Mouse (Mus musculus) liver, embryonic 15.5 days (tissue): ENCODE measurements around the gene Ap5s1. TPM values are rescaled to one million over a fixed set of nuclear protein-coding genes. Genes with fewer than 3 reads are reported as not detected.
A peak's percentile ranks its signal among the peaks of the same experiment; 100 is the strongest.
"Not testable (repeated sequence)": the region's sequence is repeated elsewhere in the genome, so short reads cannot be mapped to it uniquely, and the experiment has no call there.

Experiments used
- ATAC-seq: fragments of 200-750 bp; cut with Nextera tagmentation; 2 replicates; pipeline ENCODE4 v1.8.0; 2017; ENCODE audit warnings: moderate number of reproducible peaks, mild to moderate bottlenecking, moderate library complexity; ENCODE audit not compliant: insufficient read depth
- H3K27ac ChIP-seq: fragments of 300-500 bp; sonication (generic); replicated peaks from 2 replicates; pipeline ENCODE4 v1.5.1; 2015; ENCODE audit warnings: mild to moderate bottlenecking, inconsistent platforms
- H3K27me3 ChIP-seq: fragments of 300-500 bp; sonication (generic); 2 replicates; pipeline ENCODE4 v1.6.1; 2015; ENCODE audit warnings: mild to moderate bottlenecking, inconsistent platforms
- H3K36me3 ChIP-seq: fragments of 300-500 bp; sonication (generic); replicated peaks from 2 replicates; pipeline ENCODE4 v1.6.1; 2015; ENCODE audit warnings: moderate library complexity, mild to moderate bottlenecking, inconsistent platforms
- H3K4me1 ChIP-seq: fragments of 300-500 bp; sonication (generic); replicated peaks from 2 replicates; pipeline ENCODE4 v1.6.1; 2015; ENCODE audit warnings: inconsistent platforms
- H3K4me2 ChIP-seq: fragments of 300-500 bp; sonication (generic); 2 replicates; pipeline ENCODE4 v1.6.1; 2015; ENCODE audit warnings: moderate library complexity, mild to moderate bottlenecking, inconsistent platforms
- H3K4me3 ChIP-seq: fragments of 300-500 bp; sonication (generic); replicated peaks from 2 replicates; pipeline ENCODE4 v1.5.1; 2015; ENCODE audit warnings: mild to moderate bottlenecking, inconsistent platforms
- H3K9ac ChIP-seq: fragments of 300-500 bp; sonication (generic); 2 replicates; pipeline ENCODE4 v1.6.1; 2015; ENCODE audit warnings: moderate library complexity, mild to moderate bottlenecking, inconsistent platforms
- H3K9me3 ChIP-seq: fragments of 300-500 bp; sonication (generic); replicated peaks from 2 replicates; pipeline ENCODE4 v1.6.1; 2016; ENCODE audit warnings: inconsistent platforms
- WGBS: fragments of 180-500 bp; shearing (Covaris S2); methylation state at CpG from one replicate; pipeline ENCODE4 v1.1.7; 2015; ENCODE audit warnings: mixed read lengths; ENCODE audit not compliant: insufficient replicate concordance; 5-methylcytosine and 5-hydroxymethylcytosine counted together
- polyA plus RNA-seq: library from polyadenylated mRNA; unstranded; fragments of >200 nt; fragmentation: Nextera tagmentation; extraction: Ambion mirVana; gene quantifications from 2 replicates; pipeline ENCODE4 v1.2.1, GENCODE M21; 2015

Ap5s1 gene
- polyA plus RNA-seq, 1 experiment from 2014 or later: 16.6 TPM

DNA sequence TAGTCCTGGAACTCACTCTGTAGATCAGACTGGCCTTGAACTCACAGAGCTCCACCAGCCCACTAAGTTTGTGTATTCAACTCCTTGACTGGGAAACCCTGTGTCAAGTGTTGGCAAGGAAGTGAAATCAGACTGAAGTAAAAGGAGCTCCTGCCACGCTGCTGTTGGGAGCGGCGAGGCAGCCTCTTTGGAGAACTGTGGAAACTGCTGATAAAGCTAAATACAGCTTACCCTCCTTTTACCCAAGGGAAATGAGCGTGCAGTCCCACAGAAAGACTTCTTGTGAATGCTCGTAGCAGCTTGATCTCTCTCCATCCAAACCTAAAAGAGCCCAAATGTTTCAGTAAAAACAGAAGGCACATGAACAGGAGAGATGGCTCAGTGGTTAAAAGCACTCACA, 15.7 kb downstream of the Ap5s1 start:
- Histone ChIP-seq H3K36me3 (no peaks in the 10 kb centered on the region), H3K4me2 (peak overlapping the region; percentile 51), H3K27me3 (no peaks in the 10 kb centered on the region), H3K27ac (peak overlapping the region; percentile 96), H3K9me3 (no peaks in the 10 kb centered on the region), H3K9ac (peak overlapping the region; percentile 37), H3K4me1 (peaks cover 79% of the 10 kb centered on the region), H3K4me3 (no peak overlapping the region; the same call in 1 of the 2 replicates)
- 7% methylated on average over 5 of the region's 5 CpGs for WGBS
- ATAC-seq: peak; percentile 34

DNA sequence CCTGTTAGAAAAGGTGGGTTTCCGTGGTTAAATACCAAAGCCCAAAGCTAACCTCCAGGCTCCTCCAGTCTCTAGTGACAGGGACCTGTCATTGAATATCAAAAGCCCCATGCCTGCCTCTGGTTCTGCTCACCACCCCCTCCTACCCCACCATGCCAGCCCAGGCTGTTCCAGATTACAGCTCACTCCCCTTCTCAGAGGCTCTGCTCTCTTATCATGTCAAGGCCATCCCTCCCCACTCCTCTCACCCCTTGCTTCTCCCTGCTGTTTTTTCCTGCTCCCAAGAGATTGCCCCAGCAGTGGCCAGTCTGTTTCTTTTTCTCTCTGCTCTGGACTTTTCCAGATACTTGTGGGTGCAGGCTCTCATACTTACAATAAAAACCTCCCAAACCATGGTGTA, 16.7 kb downstream of the Ap5s1 start:
- H3K9me3 ChIP-seq: no peaks in the 10 kb centered on the region
- peak overlapping the region; percentile 37 for H3K9ac ChIP-seq
- H3K36me3 ChIP-seq: no peaks in the 10 kb centered on the region
- H3K4me2 ChIP-seq: peak overlapping the region; percentile 51
- H3K27me3 ChIP-seq: no peaks in the 10 kb centered on the region
- H3K27ac ChIP-seq: peak overlapping the region; percentile 96
- peak; percentile 99 for ATAC-seq
- peaks cover 82% of the 10 kb centered on the region for H3K4me1 ChIP-seq
- H3K4me3 ChIP-seq: 0 out of 2 replicates have a peak overlapping the region, but pooled peaks have one; percentile 5
- 30% methylated on average over 1 of the region's 1 CpGs for WGBS

DNA sequence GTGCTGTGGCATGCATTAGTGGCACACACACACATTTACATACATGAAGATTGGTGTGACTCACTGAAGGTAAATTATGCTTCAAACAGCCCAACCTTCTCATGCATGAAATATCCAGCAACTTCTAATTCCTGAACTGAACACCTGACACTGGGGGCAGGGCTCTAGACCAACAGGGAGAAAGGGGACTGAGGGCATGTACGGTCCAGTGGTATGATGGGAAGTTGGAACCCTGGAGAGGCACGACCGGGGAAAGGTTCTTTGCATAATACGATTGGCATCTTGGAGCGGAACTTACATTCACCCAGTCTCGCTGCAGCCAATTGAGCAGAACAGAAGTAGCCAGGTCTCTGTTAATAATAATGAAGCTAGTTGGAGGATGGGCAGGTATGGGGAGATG, 18.3 kb downstream of the Ap5s1 start:
- Histone ChIP-seq H3K4me2 (no peak overlapping the region), H3K27me3 (0 out of 2 replicates have a peak, but pooled peaks cover 6% of the 10 kb centered on the region), H3K4me1 (peaks cover 77% of the 10 kb centered on the region), H3K9ac (no peak overlapping the region), H3K27ac (peak overlapping the region; percentile 96), H3K36me3 (no peaks in the 10 kb centered on the region), H3K9me3 (no peaks in the 10 kb centered on the region), H3K4me3 (no peak overlapping the region)
- 90% methylated on average over 6 of the region's 6 CpGs for WGBS
- ATAC-seq: no peak

DNA sequence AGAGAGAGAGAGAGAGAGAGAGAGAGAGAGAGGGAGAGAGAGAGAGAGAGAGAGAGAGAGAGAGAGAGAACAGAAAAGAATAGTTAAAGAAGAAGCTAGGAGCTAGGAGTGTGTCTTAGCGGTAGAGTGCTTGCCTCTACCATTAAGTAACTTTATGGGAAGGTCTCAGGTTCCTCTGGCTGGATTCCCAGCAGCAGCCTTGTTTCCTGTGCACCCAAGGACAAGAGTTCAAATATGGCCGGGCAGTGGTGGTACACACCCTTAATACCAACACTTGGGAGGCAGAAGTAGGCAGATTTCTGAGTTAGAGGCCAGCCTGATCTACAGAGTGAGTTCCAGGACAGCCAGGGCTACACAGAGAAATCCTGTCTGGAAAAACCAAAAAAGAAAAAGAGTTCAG, 19.8 kb downstream of the Ap5s1 start:
- 67% methylated on average over 2 of the region's 2 CpGs for WGBS
- Histone ChIP-seq H3K4me1 (peaks cover 69% of the 10 kb centered on the region), H3K27ac (peak overlapping the region; percentile 24; the same call in 1 of the 2 replicates)

DNA sequence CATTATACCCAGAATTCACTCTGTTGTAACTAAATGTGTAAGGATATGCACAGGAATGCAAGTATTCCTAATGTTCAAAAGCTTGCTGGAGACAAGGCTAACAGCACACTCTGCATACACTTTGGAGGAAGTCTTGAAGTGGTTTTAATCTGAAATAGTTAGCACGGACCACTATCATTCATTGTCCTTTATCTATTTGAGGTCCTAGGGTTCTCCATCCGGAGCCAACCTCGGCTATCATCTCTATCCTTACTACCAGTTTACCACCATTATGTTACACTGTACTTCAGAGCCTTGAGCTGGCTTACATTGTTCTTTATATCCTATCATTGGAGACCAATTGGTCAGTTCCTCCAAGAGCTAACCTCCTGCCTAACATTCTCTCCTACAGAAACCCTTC, 20.4 kb downstream of the Ap5s1 start:
- Histone ChIP-seq H3K36me3 (no peaks in the 10 kb centered on the region), H3K27ac (peak overlapping the region; percentile 24; the same call in 1 of the 2 replicates), H3K4me3 (no peak overlapping the region), H3K9ac (no peak overlapping the region), H3K9me3 (no peaks in the 10 kb centered on the region), H3K27me3 (0 out of 2 replicates have a peak, but pooled peaks cover 6% of the 10 kb centered on the region), H3K4me2 (no peak overlapping the region), H3K4me1 (peaks cover 69% of the 10 kb centered on the region)
- ATAC-seq: no peak
- 50% methylated on average over 3 of the region's 3 CpGs for WGBS

More for the DNA sequence above, 19.8 kb downstream of the Ap5s1 start:
- ATAC-seq, H3K36me3 ChIP-seq, H3K9ac ChIP-seq, H3K4me2 ChIP-seq, H3K27me3 ChIP-seq, H3K9me3 ChIP-seq, H3K4me3 ChIP-seq: not testable (repeated sequence)

DNA sequence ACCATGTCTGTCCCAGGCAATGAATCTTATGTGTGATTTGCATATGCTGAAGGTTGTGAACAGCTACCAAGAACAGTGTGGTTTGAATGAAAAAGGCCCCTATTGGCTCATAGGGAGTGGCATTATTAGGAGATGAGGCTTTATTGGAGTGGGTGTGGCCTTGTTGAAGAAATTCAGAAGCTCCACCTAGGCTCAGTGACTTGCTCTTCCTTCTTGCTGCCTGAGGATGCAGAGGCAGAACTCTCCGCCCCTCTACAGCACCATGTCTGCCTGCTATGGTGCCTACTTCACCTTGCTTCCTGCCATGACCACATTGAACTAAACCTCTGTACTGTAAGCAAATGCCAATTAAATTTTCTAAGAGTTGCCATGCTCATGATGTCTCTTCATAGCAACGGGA, 25.7 kb downstream of the Ap5s1 start:
- Histone ChIP-seq H3K36me3 (peaks cover 21% of the 10 kb centered on the region), H3K4me3 (no peak overlapping the region), H3K9ac (0 out of 2 replicates have a peak overlapping the region, but pooled peaks have one; percentile 57), H3K4me1 (peaks cover 60% of the 10 kb centered on the region), H3K9me3 (no peaks in the 10 kb centered on the region), H3K27ac (peak overlapping the region; percentile 87), H3K27me3 (0 out of 2 replicates have a peak, but pooled peaks cover 6% of the 10 kb centered on the region), H3K4me2 (peak overlapping the region; percentile 85)
- WGBS: 52% methylated on average over 2 of the region's 2 CpGs
- ATAC-seq: peak; percentile 56

DNA sequence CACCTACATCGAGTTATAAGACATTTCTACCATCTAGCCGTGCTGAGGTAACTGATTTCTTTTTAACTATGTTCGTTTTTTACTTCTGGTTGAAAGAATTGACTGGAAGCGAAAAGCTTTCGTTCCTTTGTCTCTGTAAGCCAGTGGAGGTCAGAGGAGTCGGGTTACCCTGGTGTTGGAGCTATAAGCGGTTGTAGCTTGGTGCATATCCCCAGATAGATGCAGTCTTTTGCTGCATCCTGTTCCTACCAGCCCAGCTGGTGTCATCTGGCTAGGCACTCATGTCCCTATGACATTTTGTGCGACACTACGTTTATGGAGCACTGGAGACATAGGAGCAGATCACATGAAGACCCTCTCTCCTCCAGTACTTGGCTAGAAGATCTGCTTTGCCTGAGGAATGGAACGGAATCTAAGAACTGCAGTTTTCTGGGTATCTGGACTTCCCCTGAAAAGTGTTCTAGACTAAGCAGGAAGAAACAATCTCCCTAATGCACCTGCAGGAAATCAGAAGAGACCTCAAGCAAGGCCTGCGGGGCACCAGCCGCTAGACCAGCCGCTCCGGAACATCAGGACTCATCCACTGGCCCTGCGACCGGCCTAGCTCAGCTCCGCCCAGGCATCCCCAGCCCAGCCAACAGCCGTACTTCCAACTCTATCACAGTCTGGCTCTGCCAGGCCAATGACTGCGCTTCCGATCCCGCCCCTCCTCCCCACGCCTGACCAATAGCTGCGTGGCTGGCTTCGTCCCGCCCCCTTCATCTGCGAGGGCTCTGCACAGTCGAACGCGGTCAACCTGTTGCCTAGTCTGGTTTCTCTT, 26.6 kb downstream of the Ap5s1 start, which contains the start of gene Mavs:
TSS of gene Mavs (plus strand) at position 757 of the 820 bp plus-strand sequence.
- H3K27me3 ChIP-seq: 0 out of 2 replicates have a peak, but pooled peaks cover 6% of the 10 kb centered on the region
- peak within 1 kb of the TSS; percentile 76 for H3K4me3 ChIP-seq
- WGBS: 16% methylated on average over 29 of the region's 29 CpGs
- H3K36me3 ChIP-seq: peaks cover 28% of the 10 kb centered on the region
- H3K9ac ChIP-seq: peak within 1 kb of the TSS; percentile 89
- peak within 1 kb of the TSS; percentile 96 for H3K27ac ChIP-seq
- peaks cover 53% of the 10 kb centered on the region for H3K4me1 ChIP-seq
- H3K4me2 ChIP-seq: peak within 1 kb of the TSS; percentile 85
- H3K9me3 ChIP-seq: no peaks in the 10 kb centered on the region
- ATAC-seq: peak; percentile 98

DNA sequence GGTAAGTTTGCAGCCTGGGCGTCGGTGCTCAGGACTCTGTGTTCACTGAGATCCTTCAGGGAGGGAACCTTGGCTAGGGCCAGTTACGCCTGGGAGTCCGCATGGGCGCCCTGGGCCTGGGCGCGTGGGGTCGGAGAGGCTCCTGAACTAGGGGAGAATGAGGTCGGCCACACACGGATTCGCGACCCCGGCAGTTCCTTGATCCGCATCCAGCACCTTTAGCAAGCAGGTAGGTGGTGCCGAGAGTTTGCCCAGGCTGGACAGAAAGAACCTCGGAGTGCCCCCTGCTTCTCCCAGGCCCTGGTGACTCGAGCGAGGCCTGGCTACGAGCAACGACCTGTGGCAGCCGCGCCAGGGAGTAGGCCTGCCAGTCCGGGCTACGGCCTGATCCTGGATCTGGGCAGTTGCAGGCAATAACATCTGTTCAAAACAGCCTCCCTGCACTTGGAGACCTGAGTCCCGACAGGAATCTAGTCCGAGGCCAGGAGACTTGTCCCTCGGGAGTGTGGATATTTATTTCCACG, 27.3 kb downstream of the Ap5s1 start:
- Histone ChIP-seq H3K4me2 (peak overlapping the region; percentile 85), H3K4me1 (peaks cover 60% of the 10 kb centered on the region), H3K9ac (peak overlapping the region; percentile 89), H3K27me3 (0 out of 2 replicates have a peak, but pooled peaks cover 2% of the 10 kb centered on the region), H3K36me3 (peaks cover 35% of the 10 kb centered on the region), H3K27ac (peak overlapping the region; percentile 96), H3K4me3 (peak overlapping the region; percentile 76), H3K9me3 (no peaks in the 10 kb centered on the region)
- WGBS: 6% methylated on average over 28 of the region's 28 CpGs
- ATAC-seq: peak; percentile 51

DNA sequence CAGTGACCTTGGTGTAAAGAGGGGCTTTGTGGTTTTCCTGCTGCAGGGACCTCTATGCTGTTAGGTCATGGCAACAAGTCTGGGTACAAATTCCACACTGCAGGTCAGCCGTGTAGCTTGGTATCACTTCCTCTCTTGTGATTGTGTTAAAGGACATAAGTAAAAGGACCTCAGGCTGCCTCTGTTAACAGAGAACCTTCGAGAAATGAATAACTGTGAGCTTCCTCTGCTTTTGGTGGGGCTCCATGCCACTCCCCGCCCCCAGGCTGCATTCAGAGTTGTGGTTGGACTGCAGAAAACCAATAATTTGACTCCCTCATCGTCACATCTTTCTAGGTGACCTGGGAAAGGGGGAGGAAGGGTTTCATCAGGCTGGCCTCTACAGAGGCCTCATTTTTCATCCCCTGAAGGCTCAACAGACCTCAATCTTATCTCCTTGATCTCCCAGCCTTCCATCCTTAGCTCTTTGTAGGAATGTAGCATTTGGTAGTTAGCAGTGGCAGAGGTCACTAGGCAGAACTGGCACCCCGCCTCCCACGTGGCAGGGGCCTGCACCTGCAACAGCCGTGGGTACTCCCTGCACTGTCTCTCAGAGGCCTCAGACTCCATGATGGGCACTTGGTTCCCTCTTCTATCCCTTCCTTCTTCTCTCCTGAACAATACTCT, 28.2 kb downstream of the Ap5s1 start:
- Histone ChIP-seq H3K27ac (peak overlapping the region; percentile 96), H3K9me3 (no peaks in the 10 kb centered on the region), H3K4me1 (peaks cover 68% of the 10 kb centered on the region), H3K4me2 (peak overlapping the region; percentile 85), H3K4me3 (peak overlapping the region; percentile 76), H3K27me3 (no peaks in the 10 kb centered on the region), H3K36me3 (peaks cover 44% of the 10 kb centered on the region), H3K9ac (peak overlapping the region; percentile 89)
- ATAC-seq: no peak
- WGBS: 34% methylated on average over 7 of the region's 7 CpGs

DNA sequence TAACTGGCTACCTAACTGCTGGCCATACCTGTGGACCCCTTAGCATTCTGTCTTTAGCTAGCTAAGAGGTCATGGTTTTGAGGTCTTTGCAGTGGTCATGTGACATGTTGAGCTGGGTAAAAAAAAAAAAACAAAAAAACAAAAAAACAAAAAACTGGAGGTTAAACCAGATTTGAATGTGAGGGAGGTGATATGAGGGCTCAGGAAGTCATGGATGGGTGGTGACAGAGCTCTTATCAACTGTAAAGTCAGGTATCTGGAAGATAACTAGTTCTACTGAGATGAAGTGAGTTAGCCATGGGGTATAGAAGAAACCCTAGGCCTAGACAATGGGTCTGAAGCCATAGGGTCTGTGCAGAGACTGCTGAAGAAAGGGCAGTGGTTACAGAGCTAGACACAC, 35.3 kb downstream of the Ap5s1 start:
- H3K4me1 ChIP-seq: peaks cover 52% of the 10 kb centered on the region
- no peak overlapping the region for H3K4me2 ChIP-seq
- ATAC-seq: no peak
- peaks cover 96% of the 10 kb centered on the region for H3K36me3 ChIP-seq
- H3K4me3 ChIP-seq: no peak overlapping the region
- H3K9me3 ChIP-seq: no peaks in the 10 kb centered on the region
- peak overlapping the region; percentile 38; the same call in 1 of the 2 replicates for H3K27ac ChIP-seq
- no peak overlapping the region for H3K9ac ChIP-seq
- H3K27me3 ChIP-seq: no peaks in the 10 kb centered on the region

DNA sequence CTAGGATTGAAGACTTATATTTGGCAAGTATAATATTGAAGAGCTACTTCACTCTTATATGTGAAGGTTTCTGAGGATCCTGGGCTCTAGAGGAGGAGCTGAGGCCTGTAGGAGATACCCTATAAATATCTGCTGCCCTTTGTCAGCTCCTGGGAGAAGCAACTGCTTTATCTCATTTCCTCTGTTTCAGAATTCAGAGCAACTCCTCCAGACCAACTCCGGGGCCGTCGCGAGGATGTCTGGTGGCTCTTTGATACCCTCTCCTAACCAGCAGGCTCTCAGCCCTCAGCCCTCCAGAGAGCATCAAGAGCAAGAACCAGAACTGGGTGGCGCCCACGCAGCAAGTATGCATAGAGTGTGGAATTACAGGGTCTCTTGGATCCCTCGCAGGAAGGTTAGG, 36.1 kb downstream of the Ap5s1 start:
- ATAC-seq: peak; percentile 30; the same call in 1 of the 2 replicates
- H3K4me3 ChIP-seq: no peak overlapping the region
- H3K4me1 ChIP-seq: peaks cover 52% of the 10 kb centered on the region
- WGBS: 28% methylated on average over 7 of the region's 7 CpGs
- no peaks in the 10 kb centered on the region for H3K27me3 ChIP-seq
- no peak overlapping the region for H3K9ac ChIP-seq
- no peak overlapping the region for H3K4me2 ChIP-seq
- no peaks in the 10 kb centered on the region for H3K9me3 ChIP-seq
- H3K36me3 ChIP-seq: peaks cover 96% of the 10 kb centered on the region
- H3K27ac ChIP-seq: peak overlapping the region; percentile 3
